Mouse (Mus musculus) kidney, adult 2 months (tissue): Measurements from ENCODE around the gene Tet1. TPM values are rescaled to one million over a fixed set of nuclear protein-coding genes. Genes with fewer than 3 reads are reported as not detected.
"Not testable (repeated sequence)": the region's sequence is repeated elsewhere in the genome, so short reads cannot be mapped to it uniquely, and the experiment has no call there.

ENCODE experiments used
- DNase-seq: peaks from one replicate; pipeline ENCODE4 v3.0.0; 2021
- H3K27ac ChIP-seq: fragments of 200-500 bp; 2 replicates; pipeline ENCODE4 v1.5.1; 2012; ENCODE audit warnings: low read depth, low read length, control low read depth, inconsistent platforms; ENCODE audit not compliant: insufficient read depth
- H3K27me3 ChIP-seq: fragments of 200-500 bp; replicated peaks from 2 replicates; pipeline ENCODE4 v1.6.1; 2012; ENCODE audit warnings: mild to moderate bottlenecking, moderate library complexity, low read length, inconsistent platforms; ENCODE audit not compliant: control insufficient read depth, insufficient read depth
- H3K36me3 ChIP-seq: fragments of 200-500 bp; 2 replicates; pipeline ENCODE4 v1.6.1; 2012; ENCODE audit warnings: mild to moderate bottlenecking, moderate library complexity, low read length, inconsistent platforms; ENCODE audit not compliant: control insufficient read depth, insufficient read depth
- H3K4me1 ChIP-seq: fragments of 200-500 bp; 2 replicates; pipeline ENCODE4 v1.6.1; 2011; ENCODE audit warnings: low read length; ENCODE audit not compliant: control insufficient read depth, insufficient read depth
- H3K4me3 ChIP-seq: fragments of 200-500 bp; 2 replicates; pipeline ENCODE4 v1.5.1; 2011; ENCODE audit warnings: mild to moderate bottlenecking, low read depth, low read length, control low read depth; ENCODE audit not compliant: insufficient read depth
- CTCF ChIP-seq: fragments of 200-500 bp; conservative IDR thresholded peaks from 2 replicates; pipeline ENCODE4 v1.5.1; 2011; ENCODE audit warnings: low read depth, mild to moderate bottlenecking, control low read depth, low read length, moderate library complexity, mixed read lengths; ENCODE audit not compliant: insufficient read depth, insufficient read length
- POLR2A ChIP-seq: fragments of 200-500 bp; IDR thresholded peaks from one replicate; pipeline ENCODE4 v1.6.1; 2011; ENCODE audit warnings: low read depth, low read length, control low read depth
- WGBS: fragments of 180-500 bp; shearing (Covaris S2); methylation state at CpG from one replicate; pipeline ENCODE4 v1.1.7; 2018; 5-methylcytosine and 5-hydroxymethylcytosine counted together
- polyA plus RNA-seq: library from polyadenylated mRNA; depleted of rRNA; stranded (reverse); fragments of >200 nt; gene quantifications from 2 replicates; pipeline ENCODE4 v1.2.3, GENCODE M21; 2012; rRNA removed

The Tet1 gene
- polyA plus RNA-seq, 1 experiment: 1.4 TPM

GRCm38 (mm10) chr10:62803296-62803695, 105.5 kb downstream of the Tet1 start:
- H3K4me3 ChIP-seq: no peak overlapping the region
- no peaks in the 10 kb centered on the region for H3K4me1 ChIP-seq
- no peaks in the 10 kb centered on the region for H3K36me3 ChIP-seq
- DNase-seq: no peak
- 100% methylated on average over 2 of the region's 2 CpGs for WGBS
- no peak overlapping the region for H3K27ac ChIP-seq
- no peak for TF ChIP-seq CTCF
- no peak for TF ChIP-seq POLR2A
- H3K27me3 ChIP-seq: no peaks in the 10 kb centered on the region

GRCm38 (mm10) chr10:62794221-62794620, 114.6 kb downstream of the Tet1 start:
- TF ChIP-seq CTCF (no peak), POLR2A (no peak)
- no peak for DNase-seq
- Histone ChIP-seq H3K4me1 (peaks cover 9% of the 10 kb centered on the region; the same call in 1 of the 2 replicates), H3K27me3 (no peaks in the 10 kb centered on the region), H3K4me3 (no peak overlapping the region), H3K27ac (no peak overlapping the region), H3K36me3 (no peaks in the 10 kb centered on the region; the same call in none of the 2 replicates)
- 93% methylated on average over 4 of the region's 4 CpGs for WGBS

- peak overlapping the region; percentile 95 for H3K27ac ChIP-seq
- peak overlapping the region; percentile 50 for H3K4me3 ChIP-seq
- no peak for TF ChIP-seq POLR2A
- TF ChIP-seq CTCF: no peak
- no peaks in the 10 kb centered on the region for H3K27me3 ChIP-seq
- DNase-seq: peak; percentile 18
- H3K36me3 ChIP-seq: peaks cover 2% of the 10 kb centered on the region
- peaks cover 9% of the 10 kb centered on the region; the same call in 1 of the 2 replicates for H3K4me1 ChIP-seq
- WGBS: 45% methylated on average over 2 of the region's 2 CpGs
Observed at GRCm38 (mm10) chr10:62793091-62793453, 115.7 kb downstream of the Tet1 start.

- H3K27ac ChIP-seq: peak within 1 kb of the TSS; percentile 95
- H3K36me3 ChIP-seq: peaks cover 3% of the 10 kb centered on the region
- peak; percentile 76 for TF ChIP-seq POLR2A
- no peak for TF ChIP-seq CTCF
- H3K27me3 ChIP-seq: no peaks in the 10 kb centered on the region
- DNase-seq: peak; percentile 99
- 4% methylated on average over 55 of the region's 55 CpGs for WGBS
- peaks cover 9% of the 10 kb centered on the region; the same call in 1 of the 2 replicates for H3K4me1 ChIP-seq
- peak within 1 kb of the TSS; percentile 77 for H3K4me3 ChIP-seq
Observed at GRCm38 (mm10) chr10:62792177-62793090, 116.4 kb downstream of the Tet1 start, which contains the start of gene Ccar1. TSS of gene Ccar1 (minus strand) at chr10:62792286.

GRCm38 (mm10) chr10:62791251-62792176, 117.3 kb downstream of the Tet1 start:
- under 1% methylated on average over 78 of the region's 78 CpGs for WGBS
- DNase-seq: peak; percentile 8
- TF ChIP-seq POLR2A (no peak), CTCF (no peak)
- no peaks in the 10 kb centered on the region for H3K27me3 ChIP-seq
- peaks cover 4% of the 10 kb centered on the region for H3K36me3 ChIP-seq
- peak overlapping the region; percentile 70 for H3K27ac ChIP-seq
- H3K4me3 ChIP-seq: peak overlapping the region; percentile 77
- H3K4me1 ChIP-seq: peaks cover 9% of the 10 kb centered on the region; the same call in 1 of the 2 replicates

GRCm38 (mm10) chr10:62781776-62782175, 127.0 kb downstream of the Tet1 start:
- not testable (repeated sequence) for H3K27ac ChIP-seq, H3K27me3 ChIP-seq, H3K4me3 ChIP-seq, DNase-seq, H3K4me1 ChIP-seq
- 83% methylated on average over 1 of the region's 1 CpGs for WGBS
- H3K36me3 ChIP-seq: peaks cover 10% of the 10 kb centered on the region

Other genes starting within 250 kb of the Tet1 start
- gene Stox1, start 182.9 kb downstream of the Tet1 start, polyA plus RNA-seq: 0.16 and 0.33 TPM in 2 replicates
- 58.6 and 65.2 TPM in 2 replicates for gene Ccar1, start 116.7 kb downstream of the Tet1 start, polyA plus RNA-seq
- 105 and 143 TPM in 2 replicates for gene Slc25a16, start 11.6 kb upstream of the Tet1 start, polyA plus RNA-seq
- 6.9 TPM in 2 replicates for gene Dna2, start 38.0 kb upstream of the Tet1 start, polyA plus RNA-seq
- gene Rufy2, start 71.2 kb upstream of the Tet1 start, polyA plus RNA-seq: 3.3 and 4.0 TPM in 2 replicates
- gene Hnrnph3, start 115.2 kb upstream of the Tet1 start, polyA plus RNA-seq: 14.7 and 25.0 TPM in 2 replicates
- 22.4 and 25.5 TPM in 2 replicates for gene Pbld2, start 115.3 kb upstream of the Tet1 start, polyA plus RNA-seq
- 163 and 168 TPM in 2 replicates for gene Pbld1, start 151.2 kb upstream of the Tet1 start, polyA plus RNA-seq
- 0.19 and 0.28 TPM in 2 replicates for gene Atoh7, start 190.7 kb upstream of the Tet1 start, polyA plus RNA-seq